Mouse (Mus musculus) ES-Bruce4 (cell line): ENCODE measurements around the gene Gmnc. TPM values are rescaled to one million over a fixed set of nuclear protein-coding genes. Genes with fewer than 3 reads are reported as not detected.

Experiments
- H3K27ac ChIP-seq: 2 replicates; pipeline ENCODE4 v1.5.1; 2012; ENCODE audit warnings: low read length, inconsistent platforms; ENCODE audit not compliant: insufficient read depth
- H3K27me3 ChIP-seq: 2 replicates; pipeline ENCODE4 v1.6.1; 2012; ENCODE audit warnings: mild to moderate bottlenecking, low read length, inconsistent platforms; ENCODE audit not compliant: control insufficient read depth, poor library complexity, insufficient read depth, severe bottlenecking
- H3K36me3 ChIP-seq: 2 replicates; pipeline ENCODE4 v1.6.1; 2012; ENCODE audit warnings: inconsistent platforms, mild to moderate bottlenecking, low read length, moderate library complexity; ENCODE audit not compliant: control insufficient read depth, poor library complexity, insufficient read depth, severe bottlenecking
- H3K4me1 ChIP-seq: one replicate; pipeline ENCODE4 v1.8.1; 2011; ENCODE audit warnings: low read length; ENCODE audit not compliant: control insufficient read depth, insufficient read depth
- H3K4me3 ChIP-seq: 2 replicates; pipeline ENCODE4 v1.5.1; 2011; ENCODE audit warnings: low read depth, mild to moderate bottlenecking, low read length
- H3K9ac ChIP-seq: 2 replicates; pipeline ENCODE4 v1.6.1; 2012; ENCODE audit warnings: low read depth, mild to moderate bottlenecking, inconsistent platforms; ENCODE audit not compliant: poor library complexity, severe bottlenecking
- H3K9me3 ChIP-seq: replicated peaks from 2 replicates; pipeline ENCODE4 v1.6.1; 2012; ENCODE audit warnings: mild to moderate bottlenecking, low read length, inconsistent platforms; ENCODE audit not compliant: control insufficient read depth, poor library complexity, insufficient read depth, severe bottlenecking
- CTCF ChIP-seq: IDR thresholded peaks from one replicate; pipeline ENCODE4 v1.8.1; 2011; ENCODE audit warnings: low read depth, low read length
- EP300 ChIP-seq: IDR thresholded peaks from 2 replicates; pipeline ENCODE4 v1.6.1; 2011; ENCODE audit warnings: low read depth, low read length; ENCODE audit not compliant: insufficient read depth
- POLR2A ChIP-seq: IDR thresholded peaks from one replicate; pipeline ENCODE4 v1.8.1; 2011; ENCODE audit warnings: low read length; ENCODE audit not compliant: insufficient read depth
- polyA plus RNA-seq: library from polyadenylated mRNA; stranded (reverse); fragments of >200 nt; gene quantifications from 2 replicates; pipeline ENCODE4 v1.2.4, GENCODE M21; 2011; ENCODE audit warnings: low read depth; ENCODE audit not compliant: missing spikeins, insufficient read depth, insufficient read length

Gene Gmnc
- polyA plus RNA-seq, 1 experiment: not detected

DNA sequence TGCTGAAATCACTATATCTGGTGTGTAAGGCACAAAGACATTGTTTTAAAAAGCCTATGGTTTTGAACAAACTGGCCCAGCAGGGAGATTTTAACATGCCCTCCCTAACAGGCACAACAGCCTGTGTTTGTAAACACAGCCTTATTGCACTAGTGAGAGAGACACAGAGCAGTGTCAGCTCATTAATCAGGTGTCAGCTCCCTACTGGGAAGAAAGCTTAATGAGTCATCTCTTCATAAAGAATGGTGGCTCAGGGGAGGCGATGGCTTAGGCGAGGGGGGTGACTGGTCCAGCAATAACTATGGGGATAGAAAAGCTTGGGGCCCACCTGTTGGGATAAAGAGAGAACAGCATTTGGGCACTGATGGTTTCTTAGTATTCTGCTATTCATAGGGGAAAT lies 8.1 kb upstream of the Gmnc start:
- TF ChIP-seq EP300 (no peak), CTCF (no peak), POLR2A (no peak)
- no peak overlapping the region for H3K27ac ChIP-seq

DNA sequence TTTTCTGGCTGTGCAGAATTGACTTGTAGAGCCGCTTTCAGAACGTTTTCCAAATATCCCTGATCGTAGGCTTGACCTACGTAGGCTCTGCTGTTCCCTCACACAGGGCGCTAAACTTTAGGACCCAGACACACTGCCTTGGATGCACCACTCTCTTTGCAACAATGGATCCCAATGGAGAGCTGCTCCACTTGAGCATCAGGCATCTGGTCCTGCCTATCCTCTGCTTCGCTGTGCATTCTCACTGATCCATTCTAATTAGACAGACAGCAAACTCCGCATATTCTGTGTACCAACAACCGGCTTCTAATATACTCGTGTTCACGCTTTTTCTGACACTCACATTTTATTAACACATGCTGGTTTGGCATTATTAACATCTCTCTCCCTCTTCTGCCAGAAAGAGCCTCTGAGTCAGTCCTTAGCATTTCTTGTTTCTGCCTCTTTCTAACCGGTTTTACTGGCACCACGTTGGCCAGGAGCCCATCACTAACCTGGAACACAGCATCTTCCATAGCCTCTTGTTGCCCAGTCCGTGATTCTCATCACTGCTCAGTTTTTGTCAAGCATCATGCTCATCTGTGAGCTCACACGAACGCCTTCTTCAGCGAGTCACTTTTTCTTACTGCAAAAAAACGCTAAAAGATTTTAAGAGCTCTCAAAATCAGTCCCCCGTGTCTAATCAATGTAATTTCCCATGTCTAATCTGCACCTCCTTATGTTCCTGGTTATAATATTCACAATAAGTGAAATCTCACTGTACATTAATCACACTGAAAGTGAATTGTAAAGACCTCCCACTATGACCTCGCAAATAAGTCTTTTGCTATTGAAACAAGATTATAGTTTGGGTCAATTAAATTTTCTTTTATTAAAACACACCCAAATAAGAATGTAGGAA lies 1.8 kb downstream of the Gmnc start:
- no peaks in the 10 kb centered on the region for H3K36me3 ChIP-seq
- H3K27ac ChIP-seq: no peak overlapping the region
- no peaks in the 10 kb centered on the region for H3K9me3 ChIP-seq
- no peak overlapping the region for H3K4me3 ChIP-seq
- no peaks in the 10 kb centered on the region for H3K27me3 ChIP-seq
- no peak for TF ChIP-seq EP300
- no peak for TF ChIP-seq POLR2A
- no peak for TF ChIP-seq CTCF
- no peak overlapping the region for H3K9ac ChIP-seq
- H3K4me1 ChIP-seq: no peaks in the 10 kb centered on the region

More for the DNA sequence above, 8.1 kb upstream of the Gmnc start:
- Histone ChIP-seq H3K27me3 (no peaks in the 10 kb centered on the region), H3K4me3 (no peak overlapping the region), H3K4me1 (no peaks in the 10 kb centered on the region), H3K9ac (no peak overlapping the region), H3K9me3 (no peaks in the 10 kb centered on the region; the same call in 1 of the 2 replicates), H3K36me3 (no peaks in the 10 kb centered on the region)

DNA sequence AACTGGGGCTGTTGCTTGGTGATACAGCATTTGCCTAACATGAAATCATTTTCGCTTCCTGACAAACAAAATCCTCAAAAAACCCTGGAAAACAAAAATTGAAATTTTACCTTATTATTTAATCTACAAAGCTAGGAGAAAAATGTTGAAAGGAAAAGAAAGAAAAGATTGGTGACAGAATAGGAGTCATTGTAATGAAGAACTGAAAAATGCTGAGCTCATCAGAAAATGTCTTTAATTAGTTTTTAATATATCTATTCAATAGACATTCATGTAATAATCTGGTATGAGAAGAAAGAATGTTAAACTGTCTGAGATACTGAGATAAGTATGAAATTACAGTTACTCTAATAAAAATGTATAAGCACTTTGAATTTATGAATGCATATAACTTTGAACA lies 3.3 kb downstream of the Gmnc start:
- Histone ChIP-seq H3K9ac (no peak overlapping the region), H3K27ac (no peak overlapping the region), H3K4me1 (no peaks in the 10 kb centered on the region), H3K27me3 (no peaks in the 10 kb centered on the region), H3K36me3 (no peaks in the 10 kb centered on the region), H3K4me3 (no peak overlapping the region), H3K9me3 (no peaks in the 10 kb centered on the region)
- no peak for TF ChIP-seq EP300
- no peak for TF ChIP-seq POLR2A
- TF ChIP-seq CTCF: no peak

DNA sequence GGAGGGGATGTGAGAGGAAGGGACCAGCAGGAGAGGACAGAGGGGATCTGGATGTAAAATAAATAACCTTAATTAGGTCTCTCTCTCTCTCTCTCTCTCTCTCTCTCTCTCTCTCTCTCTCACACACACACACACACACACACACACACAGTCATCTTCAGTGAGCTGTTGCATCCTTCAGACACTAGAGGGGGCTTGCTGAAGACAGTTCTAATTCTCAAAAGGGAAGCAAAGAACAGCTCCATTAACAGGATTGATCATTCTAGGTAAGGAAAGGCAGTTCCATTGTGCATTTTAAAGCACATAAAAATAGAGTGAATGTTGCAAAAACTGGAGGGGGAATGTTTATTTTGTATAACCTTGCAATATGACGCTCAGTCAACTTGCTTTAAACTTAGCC lies 5.7 kb downstream of the Gmnc start:
- Histone ChIP-seq H3K9me3 (no peaks in the 10 kb centered on the region), H3K4me3 (no peak overlapping the region), H3K9ac (no peak overlapping the region)

DNA sequence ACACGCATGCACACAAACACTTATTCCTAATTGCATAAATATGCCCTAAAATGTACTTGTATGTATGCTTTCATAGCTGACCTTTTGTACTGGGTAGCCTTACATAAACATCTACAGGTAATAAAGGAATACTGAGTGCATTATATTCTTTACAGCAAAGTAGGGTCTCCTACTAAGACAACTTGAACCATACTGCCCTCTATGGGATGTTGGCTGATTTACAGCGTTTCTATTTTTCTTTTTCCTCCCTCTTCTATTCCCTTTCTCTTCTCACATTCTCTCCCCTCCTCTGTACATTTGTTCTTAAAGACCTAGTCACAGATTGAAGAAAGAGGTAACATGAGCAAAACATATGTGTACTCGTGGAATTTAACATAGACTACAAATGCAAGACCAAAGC lies 9.3 kb downstream of the Gmnc start:
- Histone ChIP-seq H3K4me3 (no peak overlapping the region), H3K27me3 (no peaks in the 10 kb centered on the region), H3K9me3 (no peaks in the 10 kb centered on the region), H3K9ac (no peak overlapping the region), H3K36me3 (no peaks in the 10 kb centered on the region), H3K4me1 (no peaks in the 10 kb centered on the region), H3K27ac (no peak overlapping the region)
- TF ChIP-seq POLR2A (no peak), CTCF (no peak), EP300 (no peak)

More for the DNA sequence above, 5.7 kb downstream of the Gmnc start:
- TF ChIP-seq POLR2A (no peak), CTCF (no peak), EP300 (no peak)
- no peaks in the 10 kb centered on the region for H3K36me3 ChIP-seq
- no peak overlapping the region for H3K27ac ChIP-seq
- H3K27me3 ChIP-seq: no peaks in the 10 kb centered on the region
- H3K4me1 ChIP-seq: no peaks in the 10 kb centered on the region

DNA sequence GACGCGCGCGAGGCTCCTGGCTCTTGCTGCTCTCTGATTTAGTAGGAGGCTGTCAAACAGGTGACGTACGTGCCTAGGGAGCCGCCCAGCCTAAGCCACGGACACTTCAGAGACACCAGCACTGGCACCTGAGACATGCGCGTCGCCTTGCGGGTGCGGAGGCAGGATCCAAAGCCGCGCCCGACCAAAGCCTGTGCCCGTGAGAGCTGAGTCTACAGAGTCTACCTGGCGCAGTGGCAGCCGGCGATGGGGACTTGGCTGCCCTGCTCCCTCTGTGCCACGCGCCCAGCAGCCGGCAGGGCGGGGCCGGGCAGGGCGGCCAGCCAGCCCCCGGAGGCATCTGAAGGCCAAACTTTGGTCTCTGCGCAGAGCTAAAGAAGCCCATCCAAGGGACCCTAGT lies 23.5 kb downstream of the Gmnc start:
- H3K4me3 ChIP-seq: peak overlapping the region; percentile 40
- no peak overlapping the region for H3K27ac ChIP-seq
- no peaks in the 10 kb centered on the region for H3K9me3 ChIP-seq
- H3K27me3 ChIP-seq: peaks cover 14% of the 10 kb centered on the region
- no peaks in the 10 kb centered on the region for H3K4me1 ChIP-seq
- H3K36me3 ChIP-seq: no peaks in the 10 kb centered on the region
- H3K9ac ChIP-seq: no peak overlapping the region
- TF ChIP-seq CTCF (no peak), EP300 (no peak), POLR2A (no peak)
